Mouse (Mus musculus): ENCODE measurements around the gene Smco3. TPM values are rescaled to one million over a fixed set of nuclear protein-coding genes. Genes with fewer than 3 reads are reported as not detected.

Smco3 gene
- total and polyA plus RNA-seq, 3 experiments: 0.90 to 12.9 (median 5.5) TPM

GRCm38 (mm10) chr6:136857186-136857872 is 22.1 kb upstream of the Smco3 start, which contains the start of gene Art4:
Art4 (minus strand) TSS chr6:136857733.
- dilution Hi-C loops (cut with MboI; ENCODE audit: extremely low pct_ligation_motif_present, extremely low pct_unique_long_range_greater_than_20kb, low sequenced_read_pairs): loop anchor here (25.0 kb wide), 1 partner anchor 130 kb away; no protein-coding TSS in a partner anchor
- no peak for TF ChIP-seq NELFE (IDR thresholded peaks at IDR 0.05; ENCODE audit: low read depth, low read length)
- no peak for TF ChIP-seq ELF1 (IDR thresholded peaks at IDR 0.05; ENCODE audit: low read depth, low read length)
- no peak for TF ChIP-seq NRF1 (IDR thresholded peaks at IDR 0.05; ENCODE audit: low read depth, low read length)
- TF ChIP-seq PAX5 (IDR thresholded peaks at IDR 0.05; ENCODE audit: low read length): no peak
- TF ChIP-seq MYC (IDR thresholded peaks at IDR 0.05; ENCODE audit: low read depth, low read length): no peak
- TF ChIP-seq ZKSCAN1 (IDR thresholded peaks at IDR 0.05; ENCODE audit: borderline replicate concordance, low read depth, low read length): no peak

GRCm38 (mm10) chr6:136856071-136856636 is 20.9 kb upstream of the Smco3 start:
- Histone ChIP-seq H3K27ac (ENCODE audit: insufficient read depth, low read depth) (no peak overlapping the region), H3K9ac (ENCODE audit: insufficient read depth, low read depth) (no peak overlapping the region), H3K36me3 (replicated peaks in 1 of 2; ENCODE audit: control insufficient read depth in 1 of 2, insufficient read depth in 1 of 2, low read length in 1 of 2) (peaks cover 11 to 35% of the 10 kb centered on the region in 2 experiments), H3K4me2 (ENCODE audit: insufficient read depth, low read depth, poor library complexity, severe bottlenecking) (no peak overlapping the region), H3K79me2 (replicated peaks; ENCODE audit: control insufficient read depth, extremely low read depth, insufficient read depth, poor library complexity, severe bottlenecking) (no peaks in the 10 kb centered on the region), H3K27me3 (replicated peaks) (no peaks in the 10 kb centered on the region), H3K9me3 (replicated peaks; ENCODE audit: low read length) (no peaks in the 10 kb centered on the region), H3K4me1 (ENCODE audit: control insufficient read depth in 1 of 2, insufficient read depth in 2 of 2) (peaks cover 31 to 52% of the 10 kb centered on the region in 2 experiments), H3K4me3 (replicated peaks in 1 of 3; ENCODE audit: low read depth in 2 of 3, low read length in 2 of 3, poor library complexity in 1 of 3) (no peak overlapping the region)
- in situ Hi-C loops (cut with MboI; ENCODE audit: low pct_ligation_motif_present, low pct_unique_long_range_greater_than_20kb, low sequenced_read_pairs) (loop anchor here (5.0 kb wide), 1 partner anchor 131 kb away; no protein-coding TSS in a partner anchor), dilution Hi-C loops (cut with MboI; ENCODE audit: extremely low pct_ligation_motif_present, extremely low pct_unique_long_range_greater_than_20kb, low sequenced_read_pairs) (loop anchor here (25.0 kb wide), 1 partner anchor 131 kb away; no protein-coding TSS in a partner anchor)
- DNase-seq (ENCODE audit: extremely low read depth): no peak
- TF ChIP-seq HCFC1 (IDR thresholded peaks at IDR 0.05; ENCODE audit: low read depth, low read length): no peak
- TF ChIP-seq CHD1 (IDR thresholded peaks at IDR 0.05; ENCODE audit: low read depth, low read length): no peak
- TF ChIP-seq MAX (IDR thresholded peaks at IDR 0.05; ENCODE audit: low read length): no peak

More at GRCm38 (mm10) chr6:136857186-136857872, 22.1 kb upstream of the Smco3 start, which contains the start of gene Art4:
- peaks cover 19 to 44% of the 10 kb centered on the region in 2 experiments for H3K4me1 ChIP-seq (ENCODE audit: control insufficient read depth in 1 of 2, insufficient read depth in 2 of 2)
- no peak within 1 kb of the TSS for H3K27ac ChIP-seq (ENCODE audit: insufficient read depth, low read depth)
- H3K27me3 ChIP-seq (replicated peaks): no peaks in the 10 kb centered on the region
- H3K36me3 ChIP-seq (replicated peaks in 1 of 2; ENCODE audit: control insufficient read depth in 1 of 2, insufficient read depth in 1 of 2, low read length in 1 of 2): peaks cover 2 to 33% of the 10 kb centered on the region in 2 experiments
- in situ Hi-C loops (cut with MboI; ENCODE audit: low pct_ligation_motif_present, low pct_unique_long_range_greater_than_20kb, low sequenced_read_pairs): loop anchor here (5.0 kb wide), 1 partner anchor 130 kb away; no protein-coding TSS in a partner anchor
- H3K79me2 ChIP-seq (replicated peaks; ENCODE audit: control insufficient read depth, extremely low read depth, insufficient read depth, poor library complexity, severe bottlenecking): no peaks in the 10 kb centered on the region
- H3K4me2 ChIP-seq (ENCODE audit: insufficient read depth, low read depth, poor library complexity, severe bottlenecking): no peak within 1 kb of the TSS
- DNase-seq (ENCODE audit: extremely low read depth): no peak
- no peaks in the 10 kb centered on the region for H3K9me3 ChIP-seq (replicated peaks; ENCODE audit: low read length)
- no peak within 1 kb of the TSS for H3K4me3 ChIP-seq (replicated peaks in 1 of 3; ENCODE audit: low read depth in 2 of 3, low read length in 2 of 3, poor library complexity in 1 of 3)
- no peak within 1 kb of the TSS for H3K9ac ChIP-seq (ENCODE audit: insufficient read depth, low read depth)

GRCm38 (mm10) chr6:136855183-136855582 is 19.9 kb upstream of the Smco3 start:
- Histone ChIP-seq H3K4me2 (ENCODE audit: insufficient read depth, low read depth, poor library complexity, severe bottlenecking) (peak overlapping the region; percentile 68; the same call in 1 of the 2 replicates), H3K27me3 (replicated peaks) (no peaks in the 10 kb centered on the region), H3K9me3 (replicated peaks; ENCODE audit: low read length) (no peaks in the 10 kb centered on the region), H3K36me3 (replicated peaks in 1 of 2; ENCODE audit: control insufficient read depth in 1 of 2, insufficient read depth in 1 of 2, low read length in 1 of 2) (peaks cover 14 to 41% of the 10 kb centered on the region in 2 experiments), H3K4me1 (ENCODE audit: control insufficient read depth in 1 of 2, insufficient read depth in 2 of 2) (peaks cover 34 to 59% of the 10 kb centered on the region in 2 experiments), H3K4me3 (replicated peaks in 1 of 3; ENCODE audit: low read depth in 2 of 3, low read length in 2 of 3, poor library complexity in 1 of 3) (no peak overlapping the region), H3K27ac (ENCODE audit: insufficient read depth, low read depth) (peak overlapping the region; percentile 51; the same call in 1 of the 2 replicates), H3K9ac (ENCODE audit: insufficient read depth, low read depth) (no peak overlapping the region), H3K79me2 (replicated peaks; ENCODE audit: control insufficient read depth, extremely low read depth, insufficient read depth, poor library complexity, severe bottlenecking) (no peaks in the 10 kb centered on the region)
- TF ChIP-seq EP300 (IDR thresholded peaks at IDR 0.05; ENCODE audit: low read length): peak; percentile 38
- TF ChIP-seq TCF12 (IDR thresholded peaks at IDR 0.05; ENCODE audit: low read depth, low read length): no peak
- TF ChIP-seq BHLHE40 (IDR thresholded peaks at IDR 0.05; ENCODE audit: low read depth, low read length): peak; percentile 52
- 0 out of 2 replicates have a peak, but pooled peaks have one; percentile 14 for TF ChIP-seq ETS1 (conservative IDR thresholded peaks at IDR 0.05; ENCODE audit: low read depth, low read length)
- TF ChIP-seq SIN3A (IDR thresholded peaks at IDR 0.05; ENCODE audit: low read length): no peak
- TF ChIP-seq TBP (conservative IDR thresholded peaks at IDR 0.05; ENCODE audit: low read depth, low read length): no peak
- no peak for TF ChIP-seq RCOR1 (conservative IDR thresholded peaks at IDR 0.05; ENCODE audit: low read depth, low read length)
- TF ChIP-seq MEF2A (IDR thresholded peaks at IDR 0.05; ENCODE audit: borderline replicate concordance, low read depth, low read length): no peak
- TF ChIP-seq ZNF384 (IDR thresholded peaks at IDR 0.05; ENCODE audit: low read depth, low read length): no peak
- no peak for TF ChIP-seq ZC3H11A (IDR thresholded peaks at IDR 0.05; ENCODE audit: low read depth, low read length)
- peak; percentile 51 for DNase-seq (ENCODE audit: extremely low read depth)
- dilution Hi-C loops (cut with MboI; ENCODE audit: extremely low pct_ligation_motif_present, extremely low pct_unique_long_range_greater_than_20kb, low sequenced_read_pairs) (loop anchor here (25.0 kb wide), 1 partner anchor 132 kb away; no protein-coding TSS in a partner anchor), in situ Hi-C loops (cut with MboI; ENCODE audit: low pct_ligation_motif_present, low pct_unique_long_range_greater_than_20kb, low sequenced_read_pairs) (loop anchor here (5.0 kb wide), 1 partner anchor 132 kb away; no protein-coding TSS in a partner anchor)

Measured in CH12.LX (cell line).